Mouse (Mus musculus): ENCODE data around the gene S100pbp.

The S100pbp gene

GRCm38 (mm10) chr4:129189542-129190519 lies at the start of gene S100pbp, which contains the start of gene Yars:
TSS of gene S100pbp (minus strand) at chr4:129189727.
TSS of gene Yars (plus strand) at chr4:129189760.
- DNase-seq (ENCODE audit: extremely low spot score, low spot score) = peak; percentile 97

GRCm38 (mm10) chr4:129239075-129239474 lies 49.5 kb upstream of the S100pbp start:
- DNase-seq (ENCODE audit: extremely low spot score, low spot score) = peak; percentile 86

GRCm38 (mm10) chr4:129238579-129239016 lies 49.1 kb upstream of the S100pbp start:
- no peak for DNase-seq (ENCODE audit: extremely low spot score, low spot score)

GRCm38 (mm10) chr4:129237843-129238441 lies 48.4 kb upstream of the S100pbp start:
- peak; percentile 63 for DNase-seq (ENCODE audit: extremely low spot score, low spot score)

- DNase-seq (ENCODE audit: extremely low spot score, low spot score) = no peak
These were observed 46.8 kb upstream of the S100pbp start for GRCm38 (mm10) chr4:129236236-129236813.

- no peak for DNase-seq (ENCODE audit: extremely low spot score, low spot score)
These were observed 45.6 kb upstream of the S100pbp start for GRCm38 (mm10) chr4:129235147-129235546.

- no peak for DNase-seq (ENCODE audit: extremely low spot score, low spot score)
These were observed 45.0 kb upstream of the S100pbp start for GRCm38 (mm10) chr4:129234488-129234887.

- DNase-seq (ENCODE audit: extremely low spot score, low spot score) = no peak
These were observed 43.2 kb upstream of the S100pbp start for GRCm38 (mm10) chr4:129232561-129233360.

- DNase-seq (ENCODE audit: extremely low spot score, low spot score) = no peak
These were observed 42.3 kb upstream of the S100pbp start for GRCm38 (mm10) chr4:129231594-129232450.

GRCm38 (mm10) chr4:129230926-129231325 lies 41.4 kb upstream of the S100pbp start:
- no peak for DNase-seq (ENCODE audit: extremely low spot score, low spot score)

GRCm38 (mm10) chr4:129227985-129228381 lies 38.5 kb upstream of the S100pbp start:
- no peak for DNase-seq (ENCODE audit: extremely low spot score, low spot score)

GRCm38 (mm10) chr4:129227170-129227984 lies 37.9 kb upstream of the S100pbp start:
- DNase-seq (ENCODE audit: extremely low spot score, low spot score) = no peak

- no peak for DNase-seq (ENCODE audit: extremely low spot score, low spot score)
These were observed 37.0 kb upstream of the S100pbp start for GRCm38 (mm10) chr4:129226441-129226963.

- no peak for DNase-seq (ENCODE audit: extremely low spot score, low spot score)
These were observed 35.8 kb upstream of the S100pbp start for GRCm38 (mm10) chr4:129225315-129225714.

GRCm38 (mm10) chr4:129223421-129224281 lies 34.1 kb upstream of the S100pbp start:
- DNase-seq (ENCODE audit: extremely low spot score, low spot score) = no peak

- no peak for DNase-seq (ENCODE audit: extremely low spot score, low spot score)
These were observed 32.7 kb upstream of the S100pbp start for GRCm38 (mm10) chr4:129222019-129222925.

Data from neural tube, embryonic 10.5 days (tissue).